Mouse (Mus musculus): ENCODE results near the gene Fez2. TPM values are rescaled to one million over a fixed set of nuclear protein-coding genes. Genes with fewer than 3 reads are reported as not detected.

Fez2 gene
- 10 to 100 TPM; 70.5 to 81.7 TPM for total RNA-seq (2021)

DNA sequence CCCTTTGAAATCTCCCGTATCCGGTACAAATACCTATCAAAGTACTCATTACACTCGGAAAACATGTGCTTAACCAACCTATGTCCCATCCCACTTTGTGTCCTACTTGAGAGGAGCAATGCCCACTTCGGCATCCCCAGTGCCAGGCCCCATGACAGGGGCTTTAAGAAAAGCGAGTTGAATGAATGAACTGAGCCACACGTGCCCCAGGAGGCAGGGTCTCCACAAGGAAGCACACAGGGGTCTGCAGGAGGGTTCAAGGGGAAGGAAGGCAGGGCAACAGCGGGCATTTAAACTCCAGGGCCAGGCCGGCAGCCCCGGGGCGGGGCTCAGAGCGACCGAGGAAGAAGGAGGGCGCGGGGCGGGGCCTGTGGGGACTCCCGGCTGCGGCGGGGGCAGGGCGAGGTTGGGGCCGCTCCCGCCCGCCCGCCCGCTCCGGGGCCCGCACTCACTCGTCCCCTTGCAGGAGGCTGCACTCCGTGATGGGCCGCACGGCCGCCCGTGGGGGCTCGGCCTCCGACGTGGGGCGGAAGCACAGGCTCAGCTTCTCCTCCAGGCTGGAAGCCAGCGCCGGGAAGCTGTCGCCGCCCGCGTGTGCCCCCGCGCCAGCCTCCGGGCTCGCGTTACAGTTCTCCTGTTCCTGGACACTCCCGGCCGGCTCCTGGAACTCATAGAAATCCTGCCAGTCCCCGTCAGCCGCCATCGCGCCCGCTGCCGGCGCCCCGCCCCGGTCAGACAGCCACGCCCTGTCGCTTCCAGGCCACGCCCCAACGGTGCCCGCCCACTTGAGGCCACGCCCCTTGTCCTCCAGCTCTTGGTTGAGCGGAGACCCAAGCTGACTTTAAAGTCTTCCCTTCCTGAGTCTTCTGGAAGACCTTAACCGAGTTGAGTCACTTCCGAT, at the start of gene Fez2:
Gene Fez2, minus strand, starts transcription at position 772 of the 901 bp plus-strand sequence.
- DNase-seq: peak; percentile 99
- intact Hi-C loops (cut with DNase I): loop anchor here (5.0 kb wide), 1 partner anchor 215 kb away; the partner anchor contains the start of gene Crim1

- intact Hi-C loops (cut with DNase I): no loop called here
- no peak for DNase-seq
Measured at GRCm38 (mm10) chr17:78465500-78465899, 47.5 kb upstream of the Fez2 start.

DNA sequence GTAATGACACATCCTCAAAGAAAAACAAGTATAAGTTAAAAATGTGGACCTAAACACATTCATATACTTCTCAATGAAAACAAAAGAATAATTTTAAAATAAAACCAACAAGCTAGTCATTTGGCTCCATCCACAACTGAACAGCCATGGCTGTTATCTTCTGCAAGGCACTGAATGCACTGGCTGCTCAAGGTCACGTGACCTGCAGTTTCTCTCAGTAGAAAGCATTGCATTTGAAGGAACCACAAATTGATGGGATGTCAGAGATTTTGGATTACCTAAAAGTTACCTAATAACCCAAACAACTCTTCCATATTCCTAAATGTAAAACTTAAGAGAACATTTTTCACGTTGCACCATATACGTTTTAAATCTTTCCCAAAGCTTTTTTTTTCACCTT, 47.1 kb upstream of the Fez2 start:
- intact Hi-C loops (cut with DNase I): no loop called here
- DNase-seq: no peak

DNA sequence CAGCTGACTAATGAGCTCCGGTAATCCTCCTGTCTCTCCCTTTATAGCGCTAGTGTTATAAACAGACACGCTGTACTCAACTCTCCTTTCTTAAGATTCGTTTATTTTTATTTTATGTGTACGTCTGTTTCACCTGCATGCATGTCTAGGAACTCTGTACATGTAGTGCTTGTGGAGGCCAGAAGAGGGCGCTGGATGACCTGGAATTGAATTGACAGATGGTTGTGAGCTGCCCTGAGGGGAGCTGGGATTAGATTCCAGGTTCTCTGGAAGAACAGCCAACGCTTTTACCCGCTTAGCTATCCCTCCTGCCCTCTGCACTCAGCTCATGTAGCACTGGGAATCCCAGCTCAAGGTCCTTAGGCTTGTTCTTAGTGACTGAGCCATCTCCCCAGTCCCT, 42.2 kb upstream of the Fez2 start:
- DNase-seq: no peak
- intact Hi-C loops (cut with DNase I): no loop called here

- intact Hi-C loops (cut with DNase I): loop anchor here (1.0 to 10.0 kb wide), 2 partner anchors 258 to 411 kb away; no protein-coding TSS in a partner anchor
- no peak for DNase-seq
Measured at GRCm38 (mm10) chr17:78455556-78455955, 37.6 kb upstream of the Fez2 start.

DNA sequence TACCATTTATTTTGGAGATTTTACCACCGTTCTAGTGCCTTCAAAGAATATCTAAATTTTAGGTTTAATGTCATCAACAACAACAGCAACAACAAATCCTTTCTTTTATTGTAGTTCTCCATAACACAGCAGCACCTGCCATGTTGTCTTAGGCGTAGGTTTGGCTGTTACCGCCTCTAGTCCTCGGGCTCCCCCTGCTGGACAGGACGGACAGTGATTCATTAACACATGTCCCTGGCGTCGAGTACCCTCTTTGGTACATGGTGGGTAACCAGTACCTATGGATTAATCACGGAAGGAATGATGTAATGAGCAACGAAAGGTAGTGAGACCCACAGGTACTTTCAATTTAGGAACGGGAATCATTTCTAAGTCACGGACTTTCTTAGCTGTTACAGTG, 37.2 kb upstream of the Fez2 start:
- intact Hi-C loops (cut with DNase I): loop anchor here (1.0 to 10.0 kb wide), 2 partner anchors 258 to 410 kb away; no protein-coding TSS in a partner anchor

GRCm38 (mm10) chr17:78454189-78454977, 36.4 kb upstream of the Fez2 start:
- intact Hi-C loops (cut with DNase I): loop anchor here (5.0 to 10.0 kb wide), 3 partner anchors 77 to 410 kb away; no protein-coding TSS in a partner anchor
- peak; percentile 18 to 19 for DNase-seq

More for the DNA sequence above, 37.2 kb upstream of the Fez2 start:
- peak; percentile 77 to 88 for DNase-seq

GRCm38 (mm10) chr17:78453529-78453928, 35.6 kb upstream of the Fez2 start:
- intact Hi-C loops (cut with DNase I): loop anchor here (5.0 to 10.0 kb wide), 3 partner anchors 76 to 409 kb away; no protein-coding TSS in a partner anchor

DNA sequence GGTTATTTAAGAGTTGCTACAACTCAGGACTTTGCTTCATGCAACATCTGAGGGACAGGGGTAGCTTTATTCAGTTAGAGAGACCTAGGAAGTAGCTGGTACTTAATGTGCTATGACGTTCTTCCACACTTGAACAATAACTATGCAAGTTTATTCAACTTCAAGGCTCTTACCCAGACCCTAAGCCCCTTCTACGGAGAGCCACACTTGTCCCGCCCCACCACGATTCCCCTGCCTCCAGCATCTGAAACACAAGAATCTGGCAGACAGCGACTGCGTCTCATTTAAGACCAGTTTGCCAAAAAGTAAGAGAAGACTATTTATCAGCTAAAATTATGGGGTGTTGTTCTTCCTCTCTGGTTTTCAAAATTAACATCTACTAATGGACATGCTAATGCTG, 33.9 kb upstream of the Fez2 start:
- DNase-seq: no peak
- intact Hi-C loops (cut with DNase I): loop anchor here (5.0 to 10.0 kb wide), 3 partner anchors 75 to 407 kb away; no protein-coding TSS in a partner anchor

More at GRCm38 (mm10) chr17:78453529-78453928, 35.6 kb upstream of the Fez2 start:
- no peak for DNase-seq

- DNase-seq: peak in 1 of 2 experiments; percentile 27
- intact Hi-C loops (cut with DNase I): loop anchor here (5.0 to 10.0 kb wide), 3 partner anchors 74 to 407 kb away; no protein-coding TSS in a partner anchor
Measured at GRCm38 (mm10) chr17:78451332-78451793, 33.4 kb upstream of the Fez2 start.

DNA sequence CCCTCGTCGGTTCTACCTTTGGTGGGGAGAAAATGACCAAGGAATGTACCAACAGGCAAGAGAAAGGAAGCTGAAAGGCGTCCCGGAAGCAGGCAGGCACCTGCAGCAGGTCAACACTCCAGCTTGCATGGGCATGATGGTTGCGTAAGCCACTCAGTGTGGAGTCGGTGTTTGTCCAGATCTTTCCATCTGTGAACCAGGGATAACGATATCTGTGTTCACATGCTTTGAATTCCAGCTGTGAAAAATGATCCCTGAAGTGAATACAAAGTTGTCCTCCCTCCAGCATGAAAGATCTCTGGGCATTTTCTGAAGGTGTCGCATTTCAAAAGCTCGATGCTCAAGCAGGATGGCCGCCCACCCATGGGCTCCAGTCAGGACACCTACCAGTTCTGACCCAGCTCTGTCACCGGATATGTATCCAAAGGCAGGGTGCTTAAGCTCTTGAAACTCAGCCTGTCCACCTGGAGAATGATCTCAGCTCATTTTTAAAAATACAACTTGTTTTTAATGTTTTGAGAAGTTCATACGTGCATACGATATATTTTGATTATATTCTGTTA, 31.8 kb upstream of the Fez2 start:
- no peak for DNase-seq
- intact Hi-C loops (cut with DNase I): loop anchor here (5.0 to 10.0 kb wide), 3 partner anchors 72 to 405 kb away; no protein-coding TSS in a partner anchor

DNA sequence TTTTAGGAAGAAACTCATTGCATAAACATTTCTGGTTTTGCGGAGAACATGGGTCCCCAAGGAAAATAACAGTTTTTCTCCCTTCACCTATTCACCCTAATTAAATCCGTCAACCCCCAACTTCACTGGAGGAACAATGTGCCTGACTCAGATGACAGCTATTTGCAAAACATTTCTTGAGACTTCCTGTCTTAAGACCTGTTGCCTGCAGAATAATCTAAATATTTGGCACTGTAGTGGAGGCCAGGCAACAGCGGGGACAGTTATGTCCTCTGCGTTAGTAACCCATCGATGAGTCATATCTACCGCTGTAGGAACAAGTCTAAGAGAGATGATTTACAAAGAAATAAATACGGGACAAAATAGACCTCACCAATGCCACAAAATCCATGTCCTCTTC, 26.9 kb upstream of the Fez2 start:
- no peak for DNase-seq
- intact Hi-C loops (cut with DNase I): no loop called here

- intact Hi-C loops (cut with DNase I): no loop called here
- DNase-seq: no peak
Measured at GRCm38 (mm10) chr17:78440771-78441170, 22.8 kb upstream of the Fez2 start.

- no peak for DNase-seq
- intact Hi-C loops (cut with DNase I): loop anchor here (5.0 kb wide), 1 partner anchor 75 kb away; no protein-coding TSS in a partner anchor
Measured at GRCm38 (mm10) chr17:78437161-78437560, 19.2 kb upstream of the Fez2 start.

DNA sequence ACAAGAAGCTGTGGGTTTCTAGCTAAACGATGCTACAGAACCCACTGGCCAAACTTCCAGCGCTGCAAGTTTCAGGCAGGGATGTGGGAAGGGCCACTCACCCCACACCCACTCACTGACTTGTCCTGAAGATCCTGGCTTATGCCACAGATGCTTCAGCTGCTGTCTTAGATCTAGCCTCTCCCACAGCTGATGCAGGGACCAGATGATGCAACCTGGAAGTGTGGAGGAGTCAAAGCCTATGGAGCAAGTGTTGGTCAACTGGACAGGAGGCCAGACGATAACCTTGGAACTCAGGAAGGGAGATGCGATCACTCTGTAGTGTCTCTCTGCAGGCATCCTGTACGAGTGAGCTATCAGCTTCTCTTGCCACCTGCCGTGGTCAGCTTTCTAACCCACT, 17.7 kb upstream of the Fez2 start:
- intact Hi-C loops (cut with DNase I): loop anchor here (5.0 kb wide), 1 partner anchor 73 kb away; no protein-coding TSS in a partner anchor
- no peak for DNase-seq

- intact Hi-C loops (cut with DNase I): loop anchor here (5.0 kb wide), 1 partner anchor 72 kb away; no protein-coding TSS in a partner anchor
- DNase-seq: peak; percentile 65 to 78
Measured at GRCm38 (mm10) chr17:78434746-78435145, 16.8 kb upstream of the Fez2 start.

DNA sequence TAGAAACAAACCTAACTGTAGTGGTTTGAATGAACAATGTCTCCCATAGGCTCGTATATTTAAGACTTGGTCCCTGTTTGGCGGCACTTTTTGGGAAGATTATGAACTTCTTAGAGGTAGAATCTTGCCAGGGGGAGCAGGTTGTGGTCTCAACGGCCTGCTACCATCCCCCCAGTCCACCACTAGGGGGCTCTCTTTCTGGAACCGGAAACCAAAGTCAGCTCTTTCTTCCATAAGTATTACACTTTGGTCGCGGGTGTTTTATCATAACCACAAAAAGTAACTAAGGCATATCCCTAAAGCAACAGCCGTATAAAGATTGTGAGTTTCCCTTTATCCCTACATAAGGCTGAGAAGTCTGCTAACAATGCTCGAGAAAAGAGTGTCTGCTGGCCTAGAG, 12.4 kb upstream of the Fez2 start:
- no peak for DNase-seq
- intact Hi-C loops (cut with DNase I): no loop called here

GRCm38 (mm10) chr17:78429051-78429450, 11.1 kb upstream of the Fez2 start:
- no peak for DNase-seq
- intact Hi-C loops (cut with DNase I): no loop called here

DNA sequence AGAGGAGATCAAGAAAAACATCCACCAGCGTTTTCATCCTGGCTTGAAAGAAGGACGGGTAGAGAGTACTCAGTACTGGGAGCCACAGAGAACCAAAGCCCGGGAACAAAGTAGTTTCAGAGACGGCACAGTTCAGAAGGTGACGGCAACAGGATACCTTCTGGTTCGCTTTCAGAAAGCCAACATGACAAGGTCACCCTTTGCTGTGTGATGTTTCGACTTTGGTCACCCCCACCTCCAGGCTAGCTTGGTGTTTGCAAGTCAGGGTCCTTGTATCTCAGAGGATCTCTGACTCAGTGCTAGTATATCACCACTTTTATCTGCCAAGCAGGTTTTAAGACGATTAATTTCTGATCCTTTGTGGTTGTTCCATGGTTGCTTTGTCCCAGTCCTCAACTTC, 7.1 kb upstream of the Fez2 start:
- intact Hi-C loops (cut with DNase I): no loop called here
- no peak for DNase-seq

- no peak for DNase-seq
- intact Hi-C loops (cut with DNase I): loop anchor here (5.0 kb wide), 1 partner anchor 217 kb away; the partner anchor contains the start of gene Crim1
Measured at GRCm38 (mm10) chr17:78419216-78419615, 1.3 kb upstream of the Fez2 start.

Data from heart, postnatal 36 days (tissue).